Mouse (Mus musculus) right cerebral cortex, postnatal 10 days (tissue): ENCODE measurements around the gene C6.

ENCODE experiments used
- DNase-seq, 2 experiments: peaks; one replicate each; pipeline ENCODE4 v3.0.0; 2021; ENCODE audit warnings: low spot score in 2 of 2

Gene C6

GRCm38 (mm10) chr15:4726830-4727310 is at the start of gene C6:
Gene C6 (plus strand): TSS chr15:4727175.
- no peak for DNase-seq

- DNase-seq = no peak
Measured at GRCm38 (mm10) chr15:4697604-4698003, 29.4 kb upstream of the C6 start.

GRCm38 (mm10) chr15:4734150-4734549 is 7.2 kb downstream of the C6 start:
- DNase-seq = no peak

- DNase-seq = no peak
Measured at GRCm38 (mm10) chr15:4734996-4735609, 8.1 kb downstream of the C6 start.

GRCm38 (mm10) chr15:4747656-4748055 is 20.7 kb downstream of the C6 start:
- no peak for DNase-seq

- DNase-seq = no peak
Measured at GRCm38 (mm10) chr15:4790378-4790777, 63.4 kb downstream of the C6 start.

- no peak for DNase-seq
Measured at GRCm38 (mm10) chr15:4796861-4797260, 69.9 kb downstream of the C6 start.

- DNase-seq = no peak
Measured at GRCm38 (mm10) chr15:4804256-4804655, 77.3 kb downstream of the C6 start.

- DNase-seq = no peak
Measured at GRCm38 (mm10) chr15:4808131-4808530, 81.2 kb downstream of the C6 start.

- DNase-seq = no peak
Measured at GRCm38 (mm10) chr15:4814976-4815375, 88.0 kb downstream of the C6 start.

- no peak for DNase-seq
Measured at GRCm38 (mm10) chr15:4815711-4816110, 88.7 kb downstream of the C6 start.

GRCm38 (mm10) chr15:4816752-4817493 is 89.9 kb downstream of the C6 start:
- no peak for DNase-seq

GRCm38 (mm10) chr15:4818437-4818836 is 91.5 kb downstream of the C6 start:
- DNase-seq = no peak

GRCm38 (mm10) chr15:4821161-4821560 is 94.2 kb downstream of the C6 start:
- no peak for DNase-seq

GRCm38 (mm10) chr15:4821824-4822223 is 94.8 kb downstream of the C6 start:
- no peak for DNase-seq

GRCm38 (mm10) chr15:4827736-4828135 is 100.8 kb downstream of the C6 start:
- DNase-seq = no peak

GRCm38 (mm10) chr15:4836354-4836753 is 109.4 kb downstream of the C6 start:
- DNase-seq = no peak

GRCm38 (mm10) chr15:4850015-4850414 is 123.0 kb downstream of the C6 start:
- DNase-seq = no peak
